Mouse (Mus musculus) E14TG2a.4 (cell line): ENCODE data around the gene Senp7.

ENCODE experiments used
- CTCF ChIP-seq: conservative IDR thresholded peaks from 2 replicates; pipeline ENCODE4 v1.5.1; 2014; ENCODE audit warnings: low read length
- POU5F1 ChIP-seq: IDR thresholded peaks from 2 replicates; pipeline ENCODE4 v1.6.1; 2014; ENCODE audit warnings: low read length, borderline replicate concordance

DNA sequence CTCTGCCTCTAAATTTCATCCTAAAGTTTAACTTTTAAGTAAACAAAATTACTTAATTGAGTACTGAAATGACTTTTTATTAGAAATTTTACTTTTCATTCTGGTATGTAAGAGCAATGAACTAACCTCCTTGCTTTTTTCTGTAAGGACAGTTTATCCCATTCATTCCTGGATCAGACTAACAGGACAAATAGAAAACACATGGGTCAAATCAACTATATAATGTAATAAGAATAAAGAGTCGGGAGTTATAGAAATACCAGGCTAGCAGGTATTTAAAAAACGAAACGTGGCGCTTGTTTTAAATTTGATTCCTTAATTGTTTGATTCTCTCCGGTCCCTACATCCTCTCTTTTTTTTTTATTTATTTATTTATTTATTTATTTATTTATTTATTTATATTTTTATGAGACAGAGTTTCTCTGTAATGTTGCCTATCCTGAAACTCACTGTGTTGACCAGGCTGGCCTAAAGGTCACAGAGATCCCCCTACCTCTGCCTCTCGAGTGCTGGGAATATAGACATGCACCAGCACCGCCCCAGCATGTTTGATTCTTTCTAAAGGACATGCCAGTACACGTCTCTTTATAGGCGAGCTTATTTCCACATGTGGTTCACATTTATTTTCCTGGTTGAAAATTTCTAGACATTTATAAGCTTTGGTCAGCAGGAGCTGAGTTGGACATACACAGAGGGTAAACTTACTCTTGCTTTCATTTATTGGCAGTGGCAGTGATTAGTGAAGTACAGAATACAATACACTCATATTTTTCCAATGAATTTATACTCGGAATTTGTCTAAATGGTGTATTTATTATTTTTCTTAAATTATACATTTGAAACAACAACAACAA, 69.4 kb downstream of the Senp7 start:
- TF ChIP-seq CTCF = no peak
- TF ChIP-seq POU5F1 = no peak
